Mouse (Mus musculus) adrenal gland, adult 8-10 months (tissue): ENCODE measurements at regions not wholly inside any gene's neighbourhood (a gene's known extent, or its start where the extent isn't known, plus 50 kb on each side); places are given as distances from the start of the nearest gene placed in this dataset.

ENCODE experiments used
- DNase-seq: peaks from one replicate; pipeline ENCODE4 v3.0.0; 2022

DNA sequence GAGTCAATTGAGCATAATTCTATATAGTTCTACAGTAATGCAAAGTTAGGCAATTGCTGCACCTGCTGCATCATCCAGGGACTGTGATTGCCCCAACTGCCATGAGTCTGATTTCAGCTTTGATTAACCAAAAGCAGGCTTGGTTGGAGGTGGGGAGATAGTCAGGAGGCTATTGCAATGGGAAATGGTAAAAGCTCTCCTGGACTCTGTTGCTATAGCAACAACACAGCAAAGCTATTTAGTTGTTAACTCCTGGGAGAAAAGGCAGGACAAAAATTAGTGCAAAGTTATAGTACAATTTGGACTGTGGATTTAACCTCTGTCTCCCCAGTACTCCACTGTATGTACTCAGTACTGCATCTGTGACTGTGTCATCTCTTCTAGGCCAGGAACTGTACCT lies 51.7 kb upstream of the Rasgrf1 start:
- DNase-seq = no peak

DNA sequence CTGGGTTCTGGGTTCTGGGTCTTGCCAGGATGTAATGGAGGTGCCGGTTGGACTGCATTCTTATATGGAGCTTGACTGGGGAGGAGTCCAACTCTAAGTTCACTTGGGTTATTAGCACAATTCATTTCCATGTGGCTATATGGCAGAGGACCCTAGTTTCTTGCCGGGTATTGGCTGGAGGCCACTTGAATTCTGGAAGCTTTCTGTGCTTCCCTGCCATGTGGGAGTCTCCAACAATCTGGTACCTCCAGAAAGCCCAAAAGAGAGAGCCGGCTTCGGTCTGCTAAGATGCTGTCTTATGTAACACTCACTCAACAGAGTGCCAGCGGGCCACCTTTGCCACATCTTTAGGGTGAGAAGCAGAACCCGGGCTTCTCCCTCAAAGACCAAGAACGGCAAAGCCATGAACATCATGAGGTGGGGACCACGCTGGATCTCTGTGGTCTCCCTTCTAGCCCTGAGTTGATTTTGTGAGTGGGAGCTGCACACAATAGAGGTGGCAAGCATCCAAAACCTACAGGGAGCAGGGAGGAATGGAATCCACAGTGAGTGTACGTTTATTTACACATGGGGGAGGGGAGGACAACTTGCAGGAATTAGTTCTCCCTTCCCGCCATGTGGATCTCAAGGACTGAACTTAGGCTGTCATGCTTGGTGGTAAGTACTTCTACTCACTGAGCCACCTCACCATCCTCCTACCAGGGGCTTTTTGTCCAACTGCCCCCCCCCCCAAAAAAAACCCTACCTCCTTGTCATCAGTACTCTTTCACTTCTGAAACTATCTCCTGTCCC lies 59.0 kb upstream of the Rasgrf1 start:
- DNase-seq = no peak

DNA sequence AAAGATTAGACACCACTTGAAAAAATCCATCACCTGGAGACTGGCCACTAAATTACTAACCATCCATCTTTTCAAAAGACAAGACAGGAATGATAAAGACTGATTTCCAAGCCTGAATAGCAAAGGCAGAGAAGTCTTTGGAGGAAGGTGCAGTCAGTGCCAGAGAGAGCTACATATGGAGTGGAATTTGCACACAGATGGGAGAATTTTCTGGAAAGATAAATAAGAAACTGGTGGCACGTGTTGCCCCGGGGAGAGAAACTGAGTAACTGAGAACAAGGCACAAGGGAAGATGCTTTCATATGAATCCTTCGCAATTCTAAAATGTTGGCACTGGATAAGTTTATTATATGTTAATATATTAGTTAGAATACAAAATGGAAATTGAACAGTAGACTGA lies 59.8 kb upstream of the Rasgrf1 start:
- no peak for DNase-seq

DNA sequence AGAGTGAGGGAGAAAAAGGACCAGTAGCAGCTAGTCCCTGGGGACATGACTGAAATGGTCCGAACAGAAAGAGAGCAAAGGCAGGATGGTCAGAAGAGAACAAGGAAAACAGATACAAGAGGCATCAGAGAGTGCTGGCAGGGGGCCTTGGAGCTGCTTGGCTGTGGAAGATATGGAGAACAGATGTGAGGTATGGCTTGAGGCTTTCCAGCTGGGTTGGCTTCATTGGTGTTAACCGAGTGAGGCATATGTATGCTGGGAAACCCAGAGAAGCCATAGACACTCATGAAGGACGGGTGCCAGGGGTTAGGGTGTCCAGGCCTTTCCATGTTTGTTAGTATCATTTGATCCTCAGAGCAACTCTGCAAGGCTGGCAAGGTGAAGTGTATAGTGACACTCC lies 61.1 kb upstream of the Rasgrf1 start:
- DNase-seq = no peak

DNA sequence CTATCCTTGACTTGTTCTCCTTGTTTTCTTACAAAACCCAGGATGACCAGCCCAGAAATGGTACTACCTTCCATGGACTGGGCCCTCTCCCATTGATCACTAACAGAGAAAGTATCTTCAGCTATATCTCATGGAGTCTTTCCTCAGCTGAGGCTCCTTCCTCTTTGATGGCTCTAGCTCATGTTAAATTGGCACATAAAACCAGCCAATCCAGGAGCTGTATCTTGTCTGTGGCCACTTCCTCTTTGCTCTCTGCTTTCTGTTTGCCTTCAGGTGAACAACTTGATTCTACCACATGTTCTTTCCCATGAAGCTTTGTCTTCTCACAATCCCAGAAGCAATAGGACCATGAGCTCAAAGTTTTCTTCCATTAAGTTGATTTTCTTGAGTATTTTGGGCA lies 62.7 kb upstream of the Rasgrf1 start:
- DNase-seq = no peak

DNA sequence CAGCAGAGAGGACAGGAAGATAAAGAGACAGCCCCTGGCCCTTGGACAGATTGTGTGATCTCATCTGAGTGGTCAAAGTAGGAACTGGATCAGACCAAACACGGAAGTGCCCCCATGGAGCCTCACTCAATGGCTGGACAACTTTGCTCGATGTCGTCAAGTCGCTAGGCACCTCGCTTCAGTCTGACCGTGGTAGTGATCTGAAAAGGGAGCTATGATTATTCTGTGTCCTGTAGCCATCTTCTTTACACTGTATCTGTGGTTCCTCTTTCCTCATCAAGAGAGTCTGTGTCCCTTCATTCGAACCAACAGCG lies 67.0 kb upstream of the Rasgrf1 start:
- no peak for DNase-seq

DNA sequence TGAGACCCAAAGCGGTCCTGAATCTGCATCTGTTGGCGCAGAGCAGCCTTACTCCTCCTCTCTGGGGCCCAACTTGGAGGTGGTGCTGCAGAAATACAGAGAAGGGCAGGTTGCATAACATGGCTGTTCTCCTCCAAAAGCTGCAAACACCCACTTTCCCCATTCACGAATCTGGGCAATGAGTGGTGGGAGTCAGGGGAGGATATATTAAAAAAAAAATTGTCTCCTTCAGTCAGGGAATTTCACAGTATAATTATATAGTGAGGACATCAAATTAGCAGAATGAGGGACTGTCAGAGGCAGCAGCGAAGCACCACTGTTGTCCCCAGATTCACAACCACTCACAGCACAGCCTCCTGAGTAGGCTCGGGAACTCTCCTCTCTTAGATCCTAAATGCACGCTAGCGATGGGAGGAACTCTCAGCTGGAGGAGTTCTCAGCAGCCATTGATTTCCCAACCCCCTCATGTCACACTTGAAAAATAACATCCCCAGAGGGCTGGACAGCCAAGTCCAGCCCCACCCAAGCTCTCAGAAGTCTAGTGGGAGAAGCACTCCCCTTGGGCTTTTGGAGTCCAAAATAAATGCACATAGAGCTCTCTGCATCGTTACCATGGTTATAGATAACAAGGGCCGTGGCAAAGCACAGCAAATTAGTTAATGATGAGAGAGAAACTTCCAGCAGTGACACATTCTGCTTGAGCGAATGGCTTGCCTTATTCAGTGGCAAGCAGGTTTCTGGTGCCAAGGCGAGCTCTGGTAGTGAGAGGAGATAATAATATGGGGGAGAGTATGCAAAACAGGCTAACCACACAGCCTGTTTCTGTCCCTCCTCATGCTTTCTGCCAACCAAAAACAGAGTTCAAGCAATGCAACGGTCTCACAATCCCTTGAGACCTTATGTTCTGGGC lies 67.6 kb upstream of the Rasgrf1 start:
- no peak for DNase-seq

DNA sequence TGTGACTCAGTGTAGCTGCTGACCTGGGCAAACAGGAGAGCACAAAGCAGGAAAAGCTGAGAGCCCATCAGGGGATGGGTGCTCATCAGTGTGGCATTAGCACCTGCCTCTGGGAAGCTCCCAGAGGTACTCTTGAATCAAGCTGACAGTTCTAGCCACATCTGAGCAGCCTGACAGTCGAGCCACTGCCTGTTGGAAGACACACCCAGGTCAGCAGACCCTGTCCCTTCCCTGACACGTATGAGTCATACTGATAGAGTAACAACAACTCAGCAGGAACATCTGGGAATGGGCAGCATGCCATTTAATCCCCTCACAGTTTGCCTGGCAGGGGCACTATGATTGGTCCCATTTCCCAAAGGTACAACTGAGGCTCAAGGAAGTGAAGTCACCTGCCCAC lies 68.3 kb upstream of the Rasgrf1 start:
- DNase-seq = no peak

DNA sequence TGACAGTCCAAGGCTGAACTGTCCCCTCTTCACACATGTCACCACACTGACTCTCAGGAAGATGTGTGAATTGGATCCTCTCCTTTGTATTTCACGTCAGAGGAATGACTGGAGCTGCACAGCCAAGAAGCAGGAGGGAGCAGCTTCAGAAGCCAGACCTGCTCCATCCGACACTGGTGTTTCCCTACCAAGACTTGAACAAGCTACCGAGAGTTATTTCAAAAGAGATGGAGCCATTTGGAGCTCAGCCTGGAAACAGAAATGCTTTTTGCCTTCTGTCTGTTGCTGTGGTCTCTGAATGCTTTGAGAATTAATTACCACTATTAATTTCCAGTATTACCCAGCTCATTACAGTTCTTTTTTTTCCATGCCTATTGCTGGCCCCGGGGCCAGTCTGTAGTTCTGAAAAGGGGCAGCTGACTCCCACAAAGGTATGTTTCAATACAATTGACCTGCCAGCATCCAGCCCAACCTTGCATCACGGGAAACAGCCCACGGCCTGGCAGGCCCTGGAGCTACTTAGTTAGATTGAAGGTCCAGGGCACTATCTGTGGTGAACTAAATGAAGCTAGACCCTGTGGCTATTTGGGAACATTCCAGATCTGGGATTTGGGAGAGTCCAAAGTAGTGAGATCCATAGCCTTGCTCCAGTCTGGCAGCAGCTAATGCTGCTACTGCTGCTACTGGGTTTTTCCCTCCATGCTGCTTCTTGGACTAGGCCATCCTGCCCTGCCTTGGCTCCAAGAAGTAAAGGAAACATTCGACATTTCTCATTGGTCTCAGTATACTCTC lies 73.1 kb upstream of the Rasgrf1 start:
- no peak for DNase-seq

DNA sequence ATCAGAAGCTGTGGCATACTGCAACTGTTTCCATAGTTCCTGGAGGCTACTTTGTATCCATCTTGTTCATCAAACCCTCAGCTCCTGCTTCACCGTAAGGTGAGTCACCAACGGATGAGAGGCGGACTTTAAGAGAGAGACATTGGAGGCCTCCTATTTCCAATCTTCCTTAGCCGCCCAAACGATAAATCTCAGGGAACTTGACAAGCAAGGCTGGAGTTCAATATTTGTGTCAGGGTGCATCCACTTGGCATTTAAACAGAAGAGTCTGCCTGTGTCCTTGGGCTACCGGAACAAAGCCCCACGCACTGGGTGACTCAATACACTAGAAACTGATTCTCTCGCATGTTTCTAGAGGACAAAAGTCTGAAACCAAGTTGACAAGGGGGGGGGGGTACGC lies 76.1 kb upstream of the Rasgrf1 start:
- peak; percentile 88 for DNase-seq

DNA sequence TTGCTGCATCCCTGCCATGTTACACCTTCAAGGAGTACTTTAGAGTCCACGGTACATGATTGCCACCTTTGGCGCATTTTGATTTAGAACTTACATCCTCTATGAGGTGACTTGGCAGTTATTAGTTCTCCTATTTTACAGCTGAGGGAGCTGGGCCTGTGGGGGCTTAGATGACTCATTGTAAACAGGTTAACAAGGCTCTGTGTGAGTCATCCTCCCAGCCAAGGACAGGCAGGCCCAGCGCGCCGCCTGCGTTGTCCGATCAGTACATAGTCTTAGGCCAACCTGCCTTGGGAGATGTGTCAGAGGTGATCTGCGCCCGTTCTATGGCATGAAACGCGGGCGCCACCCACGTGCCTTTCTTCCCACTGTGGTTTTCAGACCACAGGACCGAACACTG lies 77.9 kb upstream of the Rasgrf1 start:
- peak; percentile 80 for DNase-seq

DNA sequence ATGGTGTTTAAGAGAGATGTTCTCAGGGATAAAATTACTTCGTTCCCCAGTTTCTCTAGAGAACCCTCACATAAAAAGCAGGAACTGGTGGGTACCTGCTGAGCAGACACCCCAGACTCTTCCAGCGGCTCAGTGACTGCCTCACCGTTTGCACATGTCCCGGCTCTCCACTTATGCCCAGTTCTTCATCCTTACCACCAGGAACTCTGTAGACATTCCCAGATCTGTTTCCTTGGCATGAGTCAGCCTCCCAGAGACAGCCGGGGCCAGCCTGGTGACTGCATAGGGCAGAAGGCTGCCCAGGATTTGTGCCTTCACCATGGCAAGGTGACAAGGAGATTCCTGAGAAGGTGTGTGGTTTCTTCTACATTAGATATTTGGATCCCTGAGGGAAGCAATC lies 81.6 kb upstream of the Rasgrf1 start:
- no peak for DNase-seq

DNA sequence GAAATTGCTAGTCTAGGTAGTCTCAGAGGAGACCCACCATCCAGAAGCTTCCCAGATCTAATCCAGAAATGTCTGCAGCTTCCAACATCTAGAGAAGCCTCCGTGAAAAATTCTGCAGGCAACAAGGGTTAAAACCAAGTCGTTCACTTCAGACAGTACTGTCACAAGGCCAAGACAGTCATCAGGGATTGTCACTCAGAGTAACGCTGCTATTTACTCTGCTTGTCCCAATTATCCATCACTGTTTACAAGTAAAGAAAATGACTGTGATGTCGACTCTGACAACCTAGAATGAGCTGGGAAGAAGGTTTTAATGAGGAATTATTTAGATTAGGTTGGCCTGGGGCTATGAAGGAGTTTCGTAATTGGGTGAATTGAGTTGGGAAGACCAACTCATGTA lies 82.1 kb upstream of the Rasgrf1 start:
- no peak for DNase-seq

DNA sequence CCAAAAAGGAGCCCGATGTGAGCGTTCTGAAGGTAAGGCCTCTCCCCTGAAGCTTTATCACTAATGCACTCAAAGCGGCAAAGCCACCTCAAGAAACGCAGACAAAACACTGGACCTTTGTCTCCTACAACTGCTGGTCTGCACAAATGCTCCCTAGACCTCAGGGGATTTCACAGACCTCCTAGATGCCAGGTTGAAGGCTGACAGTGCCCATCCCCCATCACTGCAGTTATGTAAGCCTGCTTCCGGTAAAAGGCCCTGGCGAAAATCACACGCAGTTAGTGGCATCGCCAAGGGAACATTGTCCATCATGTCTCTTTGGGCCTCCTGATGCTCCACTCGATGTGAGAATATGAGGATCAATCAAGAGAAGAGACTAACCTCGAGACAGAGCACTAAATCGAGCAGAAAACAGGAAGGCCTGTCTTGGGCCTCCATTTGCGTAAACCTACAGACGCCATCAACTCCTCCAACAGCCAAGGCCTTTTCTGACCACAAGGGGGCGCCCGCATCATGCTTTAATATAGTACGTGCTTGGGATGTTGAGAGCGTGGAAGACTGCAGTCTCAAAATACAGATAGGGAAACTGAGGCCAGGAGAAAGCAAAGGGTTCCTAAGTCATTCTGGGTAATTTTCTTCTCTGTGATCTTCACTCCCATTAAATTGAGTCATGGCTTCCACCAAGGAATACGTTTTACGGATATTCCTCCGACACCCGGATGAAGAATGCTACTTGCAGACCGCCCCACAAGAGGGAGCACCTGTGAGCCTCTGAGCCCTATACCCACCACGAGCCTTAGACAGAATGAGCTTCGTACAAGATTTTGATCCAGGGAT lies 82.8 kb upstream of the Rasgrf1 start:
- DNase-seq = peak; percentile 81

DNA sequence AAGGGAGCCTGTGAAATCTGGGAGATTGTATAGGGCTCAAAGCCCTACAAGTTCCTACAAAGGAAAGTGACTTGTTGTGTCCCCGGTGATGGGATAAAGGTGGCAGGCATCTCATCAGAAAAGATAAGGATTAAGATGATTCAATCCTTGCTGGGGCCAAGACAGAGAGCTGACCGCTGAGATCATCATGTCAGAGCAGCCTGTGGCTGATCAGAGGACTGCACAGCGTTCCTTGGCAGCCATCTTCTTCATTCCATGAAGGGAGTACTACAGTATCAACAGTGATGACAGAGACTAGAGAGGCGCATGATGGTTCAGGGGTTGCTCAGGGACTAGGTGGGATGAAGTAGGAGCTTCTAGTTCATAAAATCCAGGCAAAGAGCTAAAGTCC lies 83.6 kb upstream of the Ankrd34c start:
- no peak for DNase-seq

DNA sequence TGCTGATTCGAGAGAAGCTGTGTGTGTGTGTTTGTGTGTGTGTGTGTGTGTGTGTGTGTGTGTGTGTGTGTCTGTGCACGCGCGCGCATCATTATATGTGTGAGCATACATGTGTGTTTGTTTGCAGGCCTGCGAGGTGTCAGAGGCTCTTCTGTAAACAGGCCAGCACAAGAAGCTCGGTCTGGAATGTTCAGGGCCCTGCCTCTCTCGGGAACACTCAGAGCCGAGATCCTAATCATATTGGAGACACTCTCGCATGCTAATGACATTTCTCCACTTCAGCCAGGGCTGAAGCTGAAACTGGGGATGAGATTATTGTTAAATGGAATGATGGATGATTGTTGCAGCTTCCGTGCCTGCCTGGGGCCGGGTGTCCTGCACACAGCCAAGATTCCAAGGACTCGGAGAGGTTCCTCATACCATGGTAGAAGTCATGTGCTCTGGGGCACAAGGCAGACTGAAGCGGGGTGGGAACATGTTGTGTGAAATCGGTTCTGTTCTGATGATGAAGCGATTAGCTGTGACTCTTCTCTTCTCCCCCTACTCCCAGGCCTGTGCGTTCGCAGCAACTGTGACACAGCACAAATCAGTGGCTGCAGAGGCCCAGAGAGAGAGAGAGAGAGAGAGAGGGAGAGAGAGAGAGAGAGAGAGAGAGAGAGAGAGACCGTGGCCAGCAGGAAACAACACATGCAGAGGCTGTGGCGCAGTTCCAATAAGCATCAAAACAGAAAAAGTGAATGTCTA lies 83.0 kb upstream of the Ankrd34c start:
- no peak for DNase-seq

DNA sequence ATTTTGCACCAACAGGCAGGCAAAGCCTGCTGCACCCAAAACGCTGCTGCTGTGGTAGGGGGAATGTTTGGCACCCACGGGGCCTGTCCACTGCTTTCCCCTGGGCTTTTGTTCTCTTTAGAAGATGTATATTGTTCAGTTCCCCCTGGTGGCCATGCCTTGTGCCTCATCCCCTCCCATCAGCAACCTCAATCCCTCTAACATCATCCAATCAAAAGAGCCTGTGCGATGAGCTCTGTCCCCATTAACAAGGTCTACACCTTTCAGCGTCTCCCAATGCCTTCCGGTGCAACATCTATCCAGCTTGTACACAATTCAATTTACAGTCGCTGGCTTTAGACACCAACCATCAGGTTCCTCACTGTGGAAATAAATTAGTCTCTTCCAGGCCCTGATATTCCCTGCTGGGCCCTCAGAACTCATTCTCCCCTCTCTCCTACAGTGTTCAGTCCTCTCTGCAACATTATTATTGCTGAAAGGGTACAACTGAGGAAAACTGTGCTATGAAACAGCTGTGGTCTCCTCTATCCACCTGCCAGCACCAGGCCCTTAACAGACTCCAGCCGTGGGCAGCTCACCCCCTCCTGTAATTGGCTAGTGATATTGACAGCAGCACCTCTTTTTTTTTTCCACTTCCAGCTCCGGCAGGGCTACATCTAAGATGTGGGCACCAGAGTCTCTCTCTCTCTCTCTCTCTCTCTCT lies 75.5 kb upstream of the Ankrd34c start:
- DNase-seq = no peak

DNA sequence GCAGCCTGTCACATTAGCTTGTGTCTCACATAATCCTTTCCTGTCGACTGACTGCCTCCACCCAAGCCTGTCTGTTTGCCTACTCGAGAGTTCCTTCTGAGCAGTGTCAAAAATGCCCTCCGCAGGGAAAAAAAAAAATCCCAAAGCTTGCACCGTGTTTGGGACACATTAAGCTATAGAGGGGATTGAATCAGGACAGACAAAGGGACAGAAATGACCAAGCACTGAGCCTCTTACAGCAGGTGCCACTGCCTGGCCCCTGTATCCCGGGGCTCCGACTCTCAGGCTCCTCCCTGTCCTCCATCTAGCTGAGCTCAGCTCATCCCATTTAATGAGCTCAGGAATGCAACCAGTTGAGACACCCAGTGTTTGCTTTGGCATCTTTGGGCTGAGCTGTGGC lies 69.1 kb upstream of the Ankrd34c start:
- DNase-seq = no peak

DNA sequence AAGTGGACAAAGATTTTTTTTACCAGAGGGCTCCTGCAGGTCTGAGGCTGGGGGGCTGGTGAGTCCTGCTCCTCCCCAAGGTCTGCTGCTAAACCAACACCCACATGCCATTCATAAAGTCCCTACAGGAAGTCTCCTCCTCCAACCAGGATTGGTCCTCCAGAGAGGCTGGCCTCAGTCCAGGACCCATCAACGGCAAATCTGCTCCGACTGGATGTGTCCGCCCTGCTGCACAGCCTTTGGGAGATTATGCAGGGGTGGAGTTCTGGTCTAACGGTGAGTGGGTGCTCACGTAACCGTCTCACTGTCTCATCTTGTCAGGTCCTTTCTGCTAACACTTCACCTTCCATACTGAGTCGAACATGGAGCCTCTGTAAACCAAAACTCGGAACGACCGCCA lies 64.4 kb upstream of the Ankrd34c start:
- DNase-seq = no peak

DNA sequence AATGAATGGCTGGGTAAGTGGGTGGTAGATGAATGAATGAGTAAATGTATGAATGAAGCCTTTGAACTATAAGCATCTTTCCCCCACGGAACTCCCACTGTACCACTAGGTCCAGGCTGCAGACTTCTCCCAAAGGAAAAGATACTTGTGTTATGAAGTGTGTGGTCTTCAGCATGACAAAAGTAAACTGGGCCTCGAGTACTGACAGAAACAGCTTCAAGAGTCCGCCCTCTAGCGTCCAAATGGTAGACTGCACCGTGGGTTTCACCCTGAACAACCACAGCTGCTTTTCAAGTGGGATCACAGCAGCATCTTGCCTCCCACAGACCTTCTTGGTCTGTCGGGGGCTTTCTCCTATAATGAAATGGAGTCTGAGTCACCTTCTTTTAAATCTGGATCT lies 54.7 kb upstream of the Ankrd34c start:
- peak; percentile 20 for DNase-seq

DNA sequence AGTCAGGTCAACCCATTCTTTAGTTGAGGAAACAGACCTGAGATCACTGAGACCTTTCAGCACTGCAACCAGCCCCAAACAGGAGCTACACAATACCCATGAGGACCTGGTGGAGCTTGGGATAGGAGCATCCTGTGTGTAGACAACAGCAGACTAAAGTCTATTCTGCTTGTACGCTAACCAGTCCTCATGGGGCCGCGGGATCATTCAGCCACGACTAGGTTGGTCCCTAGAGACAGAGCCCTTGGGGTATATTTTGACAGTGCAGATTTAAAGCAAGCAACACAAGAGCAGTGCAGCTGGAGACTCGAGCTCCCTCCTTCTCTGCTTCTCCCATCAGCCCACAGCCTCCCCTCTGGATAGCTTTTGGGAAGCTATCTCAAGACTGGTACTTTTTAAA lies 51.7 kb upstream of the Ankrd34c start:
- DNase-seq = no peak
